Mouse (Mus musculus): ENCODE results near the gene Vsig8. TPM values are rescaled to one million over a fixed set of nuclear protein-coding genes. Genes with fewer than 3 reads are reported as not detected.

Vsig8 gene
- polyA plus RNA-seq, 2 experiments, result 0.40 to 0.49 TPM

DNA sequence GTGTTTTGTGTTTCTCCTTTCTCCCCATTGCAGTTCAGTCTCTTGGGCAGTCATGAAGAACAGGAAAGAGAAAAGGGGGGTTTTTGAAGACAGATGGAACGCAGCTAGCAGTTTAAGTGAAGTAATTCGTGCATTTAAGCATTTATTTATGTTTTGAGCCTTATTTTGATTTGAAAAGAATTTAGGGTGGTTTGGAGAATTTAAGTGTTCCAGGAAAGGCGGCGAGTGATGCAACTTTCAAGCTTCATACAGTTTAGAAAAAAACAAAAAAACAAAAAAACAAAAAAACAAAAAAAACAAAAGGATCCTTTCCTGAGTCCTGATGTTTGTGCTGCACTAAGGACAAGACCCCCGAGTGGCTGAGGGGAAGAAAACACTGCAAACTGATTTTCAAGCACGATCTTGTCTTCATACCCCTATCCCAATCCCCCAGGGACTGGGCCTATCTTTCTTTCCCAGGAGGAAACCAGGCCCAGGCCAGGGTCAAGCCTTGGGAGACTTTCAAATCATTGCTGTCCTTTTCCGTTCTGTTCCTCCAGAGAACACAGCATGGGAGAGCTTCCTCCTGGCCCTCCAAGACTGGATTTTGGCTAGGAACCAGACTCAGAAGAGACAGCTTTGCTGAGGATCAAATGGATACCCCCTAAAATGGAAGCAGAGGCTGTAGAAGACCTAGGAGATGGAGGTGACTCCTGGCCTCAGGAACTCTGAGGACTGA, 41.0 kb upstream of the Vsig8 start:
- no peak for ATAC-seq (ENCODE audit: low FRiP score, low read depth)
- DNase-seq (ENCODE audit: low spot score), result no peak
- Histone ChIP-seq H3K4me2 (replicated peaks; ENCODE audit: low read depth, low read length, severe bottlenecking) (no peak overlapping the region), H3K36me3 (ENCODE audit: control insufficient read depth, insufficient read depth, low read length) (no peaks in the 10 kb centered on the region), H3K4me3 (replicated peaks; ENCODE audit: low read length) (no peak overlapping the region), H3K27me3 (ENCODE audit: control insufficient read depth, insufficient read depth, low read length) (no peaks in the 10 kb centered on the region), H3K9ac (ENCODE audit: low read depth, low read length, severe bottlenecking) (no peak overlapping the region), H3K9me3 (ENCODE audit: control insufficient read depth, low read length) (no peaks in the 10 kb centered on the region), H3K27ac (replicated peaks; ENCODE audit: low read depth, low read length) (no peak overlapping the region), H3K4me1 (ENCODE audit: control insufficient read depth, insufficient read depth, low read length) (0 out of 2 replicates have a peak, but pooled peaks cover 13% of the 10 kb centered on the region)
- 84% methylated on average over 7 of the region's 7 CpGs for WGBS
- TF ChIP-seq POLR2A (IDR thresholded peaks at IDR 0.05; ENCODE audit: borderline replicate concordance, extremely low read depth, insufficient read depth, insufficient read length), result no peak

DNA sequence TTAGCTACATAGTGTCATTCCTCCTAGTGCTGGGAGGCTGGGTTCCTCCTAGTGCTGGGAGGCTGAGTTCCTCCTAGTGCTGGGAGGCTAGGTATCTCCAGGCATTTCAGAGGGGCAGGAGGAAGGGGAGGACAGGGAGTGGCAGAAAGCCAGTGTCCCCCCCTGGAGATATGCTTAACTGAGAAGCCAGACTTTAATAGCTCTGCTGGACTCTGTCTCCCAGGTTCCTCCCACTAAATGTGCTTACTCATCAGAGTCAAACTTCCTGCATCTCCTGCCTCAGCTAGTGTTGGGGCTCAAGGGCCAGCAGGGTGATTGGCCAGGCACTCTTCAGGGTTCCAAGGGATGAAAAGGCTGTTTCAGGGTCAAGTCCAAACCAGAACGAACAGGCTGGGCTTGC, 40.3 kb upstream of the Vsig8 start:
- H3K27me3 ChIP-seq (ENCODE audit: control insufficient read depth, insufficient read depth, low read length), result no peaks in the 10 kb centered on the region
- H3K4me1 ChIP-seq (ENCODE audit: control insufficient read depth, insufficient read depth, low read length), result peaks cover 16% of the 10 kb centered on the region
- no peak overlapping the region for H3K4me3 ChIP-seq (replicated peaks; ENCODE audit: low read length)
- DNase-seq (ENCODE audit: low spot score) (no peak), ATAC-seq (ENCODE audit: low FRiP score, low read depth) (no peak; the same call in 1 of the 2 replicates)
- H3K9ac ChIP-seq (ENCODE audit: low read depth, low read length, severe bottlenecking), result no peak overlapping the region
- no peaks in the 10 kb centered on the region for H3K36me3 ChIP-seq (ENCODE audit: control insufficient read depth, insufficient read depth, low read length)
- H3K4me2 ChIP-seq (replicated peaks; ENCODE audit: low read depth, low read length, severe bottlenecking), result no peak overlapping the region
- H3K9me3 ChIP-seq (ENCODE audit: control insufficient read depth, low read length), result no peaks in the 10 kb centered on the region
- no peak overlapping the region for H3K27ac ChIP-seq (replicated peaks; ENCODE audit: low read depth, low read length)
- WGBS, result 75% methylated on average over 1 of the region's 1 CpGs
- no peak for TF ChIP-seq POLR2A (IDR thresholded peaks at IDR 0.05; ENCODE audit: borderline replicate concordance, extremely low read depth, insufficient read depth, insufficient read length)

DNA sequence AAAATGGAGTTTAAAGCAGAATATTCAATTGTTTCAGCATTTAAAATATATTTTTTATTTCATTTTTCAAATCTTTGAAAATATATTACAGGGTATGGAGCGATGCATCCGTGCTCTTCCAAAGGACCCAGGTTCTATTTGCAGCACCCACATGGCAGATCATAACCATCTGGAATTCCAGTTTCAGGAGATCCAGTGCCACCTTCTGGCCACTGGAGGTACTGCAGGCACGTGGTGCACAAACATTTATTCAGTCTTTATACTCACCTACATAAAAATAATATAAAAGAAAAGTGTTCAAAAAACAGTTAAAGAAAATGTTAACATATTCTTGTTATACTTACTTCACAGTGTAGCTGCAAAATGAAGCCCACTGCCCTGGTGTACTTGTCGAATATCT, 37.7 kb upstream of the Vsig8 start:
- DNase-seq (ENCODE audit: low spot score) (no peak), ATAC-seq (ENCODE audit: low FRiP score, low read depth) (no peak)
- H3K9ac ChIP-seq (ENCODE audit: low read depth, low read length, severe bottlenecking), result no peak overlapping the region
- no peaks in the 10 kb centered on the region for H3K36me3 ChIP-seq (ENCODE audit: control insufficient read depth, insufficient read depth, low read length)
- no peaks in the 10 kb centered on the region for H3K27me3 ChIP-seq (ENCODE audit: control insufficient read depth, insufficient read depth, low read length)
- TF ChIP-seq POLR2A (IDR thresholded peaks at IDR 0.05; ENCODE audit: borderline replicate concordance, extremely low read depth, insufficient read depth, insufficient read length), result no peak
- peaks cover 15% of the 10 kb centered on the region for H3K4me1 ChIP-seq (ENCODE audit: control insufficient read depth, insufficient read depth, low read length)
- WGBS, result 75% methylated on average over 4 of the region's 4 CpGs
- H3K4me2 ChIP-seq (replicated peaks; ENCODE audit: low read depth, low read length, severe bottlenecking), result no peak overlapping the region
- H3K27ac ChIP-seq (replicated peaks; ENCODE audit: low read depth, low read length), result no peak overlapping the region
- no peak overlapping the region for H3K4me3 ChIP-seq (replicated peaks; ENCODE audit: low read length)
- H3K9me3 ChIP-seq (ENCODE audit: control insufficient read depth, low read length), result no peaks in the 10 kb centered on the region

DNA sequence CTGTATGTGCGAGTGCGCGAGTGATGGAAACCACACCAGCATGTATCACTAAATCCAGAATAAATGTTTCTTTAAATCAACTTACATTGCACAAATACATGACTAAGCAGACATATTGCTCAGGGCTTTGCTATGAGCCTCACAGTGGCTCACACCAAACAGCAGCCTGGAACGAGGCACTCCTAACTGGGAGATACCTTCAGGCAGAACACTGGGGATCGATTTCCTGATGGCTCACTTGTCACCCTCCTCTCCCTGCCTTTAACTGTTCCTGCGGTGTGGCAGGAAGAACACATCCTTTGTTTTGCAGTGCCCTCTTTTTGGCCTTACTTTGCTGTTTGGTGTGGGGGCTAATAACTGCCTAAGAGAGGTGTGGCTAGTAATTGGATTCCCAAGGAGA, 36.1 kb upstream of the Vsig8 start:
- 63% methylated on average over 6 of the region's 6 CpGs for WGBS

DNA sequence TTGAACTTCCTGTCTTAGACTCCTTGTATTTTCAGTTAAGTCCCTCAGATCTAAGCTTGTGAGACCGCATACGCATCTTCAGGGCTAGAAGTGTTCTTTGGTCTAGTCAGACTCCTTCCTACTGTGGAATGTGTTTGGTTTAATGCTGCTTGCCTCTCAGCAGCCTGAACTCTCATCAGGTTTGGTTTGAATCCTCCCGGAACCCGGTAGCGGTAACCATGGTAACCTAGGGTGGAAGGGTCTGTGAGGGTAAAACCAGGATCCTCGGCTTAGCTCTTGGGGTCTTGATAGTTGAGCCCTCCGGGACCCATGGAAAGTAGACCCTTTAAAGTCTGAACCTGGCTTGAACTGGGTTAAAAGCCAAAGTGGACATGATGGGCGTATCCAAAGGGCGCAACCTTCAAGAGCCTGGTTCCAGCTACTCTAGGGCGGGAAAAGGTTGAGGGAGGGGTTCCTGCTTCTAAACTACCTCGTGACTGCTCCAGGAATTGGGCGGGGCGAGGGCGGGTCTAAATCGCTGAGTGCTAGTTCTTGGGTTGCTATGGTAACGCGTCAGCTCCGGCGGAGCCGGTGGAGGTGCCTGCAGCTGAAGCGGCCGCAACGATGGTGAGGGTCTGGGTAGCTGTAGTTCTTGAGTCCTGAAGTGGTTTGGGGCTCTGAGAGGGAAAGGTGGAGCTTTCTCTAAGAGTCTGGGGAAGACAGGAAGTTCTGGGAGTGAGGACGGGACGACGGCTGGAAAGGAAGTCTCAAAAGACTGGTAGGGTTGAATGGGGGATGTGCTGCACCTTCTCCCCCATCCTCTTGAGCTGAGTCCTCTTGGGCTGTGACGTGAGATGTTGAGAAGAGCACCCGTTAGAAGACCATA, 34.9 kb upstream of the Vsig8 start, which contains the start of gene Cfap45:
TSS of gene Cfap45 (plus strand) at position 226 of the 865 bp plus-strand sequence.
- peak; percentile 94 for DNase-seq (ENCODE audit: low spot score)
- TF ChIP-seq POLR2A (IDR thresholded peaks at IDR 0.05; ENCODE audit: borderline replicate concordance, extremely low read depth, insufficient read depth, insufficient read length), result no peak
- WGBS, result 7% methylated on average over 28 of the region's 28 CpGs

More for the DNA sequence above, 36.1 kb upstream of the Vsig8 start:
- H3K27me3 ChIP-seq (ENCODE audit: control insufficient read depth, insufficient read depth, low read length), result no peaks in the 10 kb centered on the region
- TF ChIP-seq POLR2A (IDR thresholded peaks at IDR 0.05; ENCODE audit: borderline replicate concordance, extremely low read depth, insufficient read depth, insufficient read length), result no peak
- H3K36me3 ChIP-seq (ENCODE audit: control insufficient read depth, insufficient read depth, low read length), result no peaks in the 10 kb centered on the region
- ATAC-seq (ENCODE audit: low FRiP score, low read depth) (no peak), DNase-seq (ENCODE audit: low spot score) (no peak)
- no peak overlapping the region for H3K9ac ChIP-seq (ENCODE audit: low read depth, low read length, severe bottlenecking)
- H3K9me3 ChIP-seq (ENCODE audit: control insufficient read depth, low read length), result no peaks in the 10 kb centered on the region
- no peak overlapping the region for H3K4me2 ChIP-seq (replicated peaks; ENCODE audit: low read depth, low read length, severe bottlenecking)
- H3K4me1 ChIP-seq (ENCODE audit: control insufficient read depth, insufficient read depth, low read length), result peaks cover 9% of the 10 kb centered on the region
- no peak overlapping the region for H3K4me3 ChIP-seq (replicated peaks; ENCODE audit: low read length)
- no peak overlapping the region for H3K27ac ChIP-seq (replicated peaks; ENCODE audit: low read depth, low read length)

More for the DNA sequence above, 34.9 kb upstream of the Vsig8 start, which contains the start of gene Cfap45:
- Histone ChIP-seq H3K4me3 (replicated peaks; ENCODE audit: low read length) (peak within 1 kb of the TSS; percentile 26), H3K9ac (ENCODE audit: low read depth, low read length, severe bottlenecking) (peak within 1 kb of the TSS; percentile 17; the same call in 1 of the 2 replicates), H3K9me3 (ENCODE audit: control insufficient read depth, low read length) (no peaks in the 10 kb centered on the region), H3K27me3 (ENCODE audit: control insufficient read depth, insufficient read depth, low read length) (no peaks in the 10 kb centered on the region), H3K27ac (replicated peaks; ENCODE audit: low read depth, low read length) (no peak within 1 kb of the TSS), H3K36me3 (ENCODE audit: control insufficient read depth, insufficient read depth, low read length) (no peaks in the 10 kb centered on the region), H3K4me2 (replicated peaks; ENCODE audit: low read depth, low read length, severe bottlenecking) (peak within 1 kb of the TSS; percentile 48), H3K4me1 (ENCODE audit: control insufficient read depth, insufficient read depth, low read length) (peaks cover 17% of the 10 kb centered on the region)
- peak; percentile 91 for ATAC-seq (ENCODE audit: low FRiP score, low read depth)

Measured in limb, embryonic 14.5 days (tissue).